Mouse (Mus musculus) stomach, embryonic 15.5 days (tissue): Measurements from ENCODE around the gene Depdc5. TPM values are rescaled to one million over a fixed set of nuclear protein-coding genes. Genes with fewer than 3 reads are reported as not detected.
"Not testable (repeated sequence)": the region's sequence is repeated elsewhere in the genome, so short reads cannot be mapped to it uniquely, and the experiment has no call there.

ENCODE experiments used
- ATAC-seq: fragments of 200-750 bp; cut with Nextera tagmentation; 2 replicates; pipeline ENCODE4 v1.8.0; 2017; ENCODE audit warnings: low read depth, moderate number of reproducible peaks, moderate TSS enrichment; ENCODE audit not compliant: insufficient read depth, low FRiP score
- H3K27ac ChIP-seq: fragments of 300-500 bp; sonication (generic); 2 replicates; pipeline ENCODE4 v1.5.1; 2015; ENCODE audit warnings: mild to moderate bottlenecking, inconsistent platforms
- H3K27me3 ChIP-seq: fragments of 300-500 bp; sonication (generic); replicated peaks from 2 replicates; pipeline ENCODE4 v1.6.1; 2015; ENCODE audit warnings: inconsistent platforms
- H3K36me3 ChIP-seq: fragments of 300-500 bp; sonication (generic); 2 replicates; pipeline ENCODE4 v1.6.1; 2015; ENCODE audit warnings: inconsistent platforms
- H3K4me1 ChIP-seq: fragments of 300-500 bp; sonication (generic); 2 replicates; pipeline ENCODE4 v1.6.1; 2015; ENCODE audit warnings: inconsistent platforms
- H3K4me2 ChIP-seq: fragments of 300-500 bp; sonication (generic); 2 replicates; pipeline ENCODE4 v1.6.1; 2015; ENCODE audit warnings: mild to moderate bottlenecking, inconsistent platforms
- H3K4me3 ChIP-seq: fragments of 300-500 bp; sonication (generic); replicated peaks from 2 replicates; pipeline ENCODE4 v1.5.1; 2015; ENCODE audit warnings: inconsistent platforms
- H3K9ac ChIP-seq: fragments of 300-500 bp; sonication (generic); 2 replicates; pipeline ENCODE4 v1.6.1; 2015; ENCODE audit warnings: inconsistent platforms
- H3K9me3 ChIP-seq: fragments of 300-500 bp; sonication (generic); 2 replicates; pipeline ENCODE4 v1.6.1; 2016; ENCODE audit warnings: inconsistent platforms
- WGBS: fragments of 180-500 bp; shearing (Covaris S2); methylation state at CpG from one replicate; pipeline ENCODE4 v1.1.7; 2015; 5-methylcytosine and 5-hydroxymethylcytosine counted together
- polyA plus RNA-seq: library from polyadenylated mRNA; unstranded; fragments of >200 nt; fragmentation: Nextera tagmentation; extraction: Ambion mirVana; gene quantifications from 2 replicates; pipeline ENCODE4 v1.2.1, GENCODE M21; 2015

Depdc5 gene
- polyA plus RNA-seq, 1 experiment from 2014 or later: 15.9 TPM

DNA sequence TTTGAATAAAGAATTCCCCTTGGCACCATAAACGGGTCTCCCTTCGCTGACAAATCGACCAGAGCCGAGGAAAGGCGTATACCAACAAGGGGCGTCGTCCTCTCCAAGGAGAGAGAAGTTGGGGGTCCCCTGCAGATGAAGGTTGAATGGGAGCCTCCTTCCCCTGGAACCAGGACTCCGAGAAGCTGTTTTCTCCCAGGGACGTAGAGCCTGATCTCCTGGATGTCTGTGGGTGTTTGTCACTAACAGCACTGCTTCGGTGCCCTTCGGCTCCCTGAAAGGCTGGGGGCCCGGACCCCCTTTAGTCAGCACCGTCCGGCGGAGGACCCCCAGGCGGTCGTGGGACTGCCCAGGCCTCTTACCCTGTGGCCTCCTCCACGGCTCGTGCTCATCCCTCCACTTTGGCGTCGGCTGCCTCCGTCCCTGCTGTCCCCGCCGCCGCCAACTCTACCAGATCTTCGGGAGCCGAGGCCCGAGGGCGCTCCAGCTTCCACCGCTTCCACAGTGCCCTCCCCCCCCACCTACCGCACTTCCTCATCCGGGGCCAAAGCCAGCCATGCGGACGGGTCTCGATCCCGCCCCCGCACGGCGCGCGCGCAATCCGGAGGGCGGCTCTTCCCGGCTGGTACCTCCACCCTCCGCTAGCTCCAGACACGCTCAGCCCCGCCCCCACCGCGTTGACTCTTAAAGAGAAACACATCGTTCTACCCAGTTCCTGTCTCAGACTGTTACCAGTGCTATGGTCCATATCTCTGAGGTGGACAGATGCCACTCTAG lies 9.6 kb upstream of the Depdc5 start, which contains the start of gene Prr14l:
Gene Prr14l, minus strand, starts transcription at position 526 of the 777 bp plus-strand sequence.
- Histone ChIP-seq H3K4me3 (peak within 1 kb of the TSS; percentile 91), H3K36me3 (peaks cover 3% of the 10 kb centered on the region; the same call in 1 of the 2 replicates), H3K4me2 (peak within 1 kb of the TSS; percentile 70), H3K27ac (peak within 1 kb of the TSS; percentile 76; the same call in 1 of the 2 replicates), H3K9me3 (no peaks in the 10 kb centered on the region), H3K9ac (peak within 1 kb of the TSS; percentile 82), H3K27me3 (no peaks in the 10 kb centered on the region), H3K4me1 (0 out of 2 replicates have a peak, but pooled peaks cover 7% of the 10 kb centered on the region)
- under 1% methylated on average over 51 of the region's 51 CpGs for WGBS
- ATAC-seq: peak; percentile 98

DNA sequence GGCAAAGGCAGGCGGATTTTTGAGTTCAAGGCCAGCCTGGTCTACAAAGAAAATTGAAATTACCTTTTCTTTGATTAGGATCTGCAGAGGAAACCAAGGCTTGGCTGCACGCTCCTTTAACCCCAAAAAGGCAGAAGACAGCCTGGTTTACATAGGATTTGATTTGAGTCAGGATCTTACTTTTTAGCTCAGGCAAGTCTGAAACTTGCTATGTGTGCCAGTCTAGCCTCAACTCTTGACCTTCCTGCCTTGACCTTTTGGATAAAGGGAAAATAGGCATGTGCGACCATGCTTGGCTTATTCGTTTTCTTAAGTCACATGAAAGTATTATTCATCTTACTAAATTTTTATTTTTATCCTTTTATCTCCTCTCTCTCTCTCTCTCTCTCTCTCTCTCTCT lies 8.7 kb upstream of the Depdc5 start:
- no peaks in the 10 kb centered on the region for H3K27me3 ChIP-seq
- WGBS: 79% methylated on average over 4 of the region's 4 CpGs
- no peak overlapping the region for H3K9ac ChIP-seq
- peak overlapping the region; percentile 46; the same call in 1 of the 2 replicates for H3K27ac ChIP-seq
- no peak for ATAC-seq
- no peaks in the 10 kb centered on the region for H3K9me3 ChIP-seq
- H3K36me3 ChIP-seq: peaks cover 3% of the 10 kb centered on the region; the same call in 1 of the 2 replicates
- 0 out of 2 replicates have a peak, but pooled peaks cover 7% of the 10 kb centered on the region for H3K4me1 ChIP-seq
- no peak overlapping the region for H3K4me2 ChIP-seq
- H3K4me3 ChIP-seq: no peak overlapping the region

DNA sequence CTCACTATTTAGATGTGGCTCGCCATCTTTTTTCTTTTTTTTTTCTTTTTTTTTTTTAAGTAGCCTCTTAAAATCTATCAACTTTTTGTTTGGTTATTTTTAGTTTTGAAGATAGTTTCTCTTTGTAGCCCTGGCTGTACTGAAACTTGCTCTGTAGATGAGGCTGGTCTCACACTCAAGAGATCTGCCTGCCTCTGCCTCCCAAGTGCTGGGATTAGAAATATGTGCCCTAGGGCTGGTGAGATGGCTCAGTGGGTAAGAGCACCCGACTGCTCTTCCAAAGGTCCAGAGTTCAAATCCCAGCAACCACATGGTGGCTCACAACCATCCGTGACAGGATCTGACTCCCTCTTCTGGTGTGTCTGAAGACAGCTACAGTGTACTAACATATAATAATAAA lies 8.2 kb upstream of the Depdc5 start:
- not testable (repeated sequence) for H3K4me3 ChIP-seq, H3K4me1 ChIP-seq, ATAC-seq, H3K27me3 ChIP-seq, H3K9ac ChIP-seq, H3K27ac ChIP-seq, H3K4me2 ChIP-seq, H3K9me3 ChIP-seq, H3K36me3 ChIP-seq
- WGBS: 86% methylated on average over 3 of the region's 3 CpGs

DNA sequence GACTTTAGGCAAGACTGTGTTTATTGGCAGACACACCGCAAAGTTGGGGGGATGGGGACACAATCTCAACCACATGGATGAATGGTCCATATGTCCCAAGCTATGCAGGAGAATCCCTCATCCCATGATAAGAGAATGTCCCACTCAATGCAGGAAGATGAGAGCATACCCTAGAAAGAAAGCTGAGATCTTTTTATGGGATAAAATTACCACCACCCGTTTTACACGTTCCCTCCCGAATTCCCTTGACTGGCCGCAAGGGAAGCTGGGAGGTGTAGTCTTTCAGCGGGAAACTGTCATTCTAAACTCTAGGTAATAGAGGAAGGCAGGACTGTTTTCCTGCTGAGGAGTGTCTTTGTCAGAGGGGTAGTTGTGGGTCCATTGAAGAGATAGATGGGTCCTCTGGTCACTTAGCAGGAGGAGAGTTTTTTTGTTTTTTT lies 5.7 kb upstream of the Depdc5 start:
- Histone ChIP-seq H3K27me3 (no peaks in the 10 kb centered on the region), H3K36me3 (no peaks in the 10 kb centered on the region), H3K9ac (no peak overlapping the region; the same call in 1 of the 2 replicates), H3K4me2 (peak overlapping the region; percentile 64), H3K9me3 (no peaks in the 10 kb centered on the region), H3K4me3 (peak overlapping the region; percentile 51), H3K4me1 (no peaks in the 10 kb centered on the region), H3K27ac (peak overlapping the region; percentile 48; the same call in 1 of the 2 replicates)
- 2% methylated on average over 6 of the region's 6 CpGs for WGBS
- ATAC-seq: no peak

DNA sequence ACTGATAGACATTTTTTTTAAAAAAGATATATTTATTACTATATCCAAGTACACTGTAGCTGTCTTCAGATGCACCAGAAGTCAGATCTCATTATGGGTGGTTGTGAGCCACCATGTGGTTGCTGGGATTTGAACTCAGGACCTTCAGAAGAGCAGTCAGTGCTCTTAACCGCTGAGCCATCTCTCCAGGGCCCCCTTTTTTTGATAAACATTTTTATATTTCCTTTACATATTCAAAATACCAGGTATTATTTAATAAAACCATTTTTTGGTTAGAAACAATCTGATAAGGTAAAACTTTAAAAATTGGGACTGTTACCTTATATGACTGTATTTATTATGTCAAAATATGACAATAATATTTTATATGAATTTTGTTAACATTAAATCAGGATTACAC lies 2.4 kb upstream of the Depdc5 start:
- 83% methylated on average over 1 of the region's 1 CpGs for WGBS
- H3K27ac ChIP-seq: no peak overlapping the region
- H3K27me3 ChIP-seq: no peaks in the 10 kb centered on the region
- no peak overlapping the region for H3K9ac ChIP-seq
- no peak overlapping the region for H3K4me2 ChIP-seq
- no peaks in the 10 kb centered on the region; the same call in 1 of the 2 replicates for H3K4me1 ChIP-seq
- no peak for ATAC-seq
- no peak overlapping the region for H3K4me3 ChIP-seq
- H3K36me3 ChIP-seq: no peaks in the 10 kb centered on the region
- H3K9me3 ChIP-seq: no peaks in the 10 kb centered on the region

DNA sequence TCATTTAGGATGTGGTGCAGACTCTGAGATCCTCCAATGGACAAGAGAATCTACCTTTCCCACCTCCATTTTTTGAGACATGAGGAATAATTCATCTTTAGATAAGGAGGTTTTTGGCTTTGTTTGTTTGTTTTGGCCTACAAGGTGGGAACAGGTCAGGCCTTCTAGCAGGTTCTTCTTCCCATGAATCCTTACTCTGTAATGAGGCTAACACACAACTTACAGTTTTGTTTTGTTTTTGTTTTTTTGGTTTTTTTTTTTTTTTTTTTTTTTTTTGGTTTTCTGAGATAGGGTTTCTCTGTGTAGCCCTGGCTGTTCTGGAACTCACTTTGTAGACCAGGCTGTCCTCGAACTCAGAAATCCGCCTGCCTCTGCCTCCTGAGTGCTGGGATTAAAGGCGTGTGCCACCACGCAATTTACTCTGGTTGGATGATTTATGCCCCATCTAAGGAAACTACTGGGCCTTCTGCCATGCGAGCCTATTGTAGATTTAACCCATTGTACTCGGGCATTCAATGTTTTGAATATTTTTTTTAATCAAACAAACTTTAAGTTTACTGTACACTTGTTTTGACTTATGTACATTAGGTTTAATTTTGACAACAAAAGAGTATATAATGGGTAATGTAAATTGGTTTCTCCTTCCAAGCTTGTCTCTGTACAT lies 900 bp upstream of the Depdc5 start:
- 52% methylated on average over 6 of the region's 6 CpGs for WGBS
- no peaks in the 10 kb centered on the region for H3K27me3 ChIP-seq
- H3K4me1 ChIP-seq: no peaks in the 10 kb centered on the region; the same call in 1 of the 2 replicates
- no peak overlapping the region; the same call in 1 of the 2 replicates for H3K27ac ChIP-seq
- no peaks in the 10 kb centered on the region for H3K36me3 ChIP-seq
- H3K9me3 ChIP-seq: no peaks in the 10 kb centered on the region
- no peak overlapping the region for H3K4me2 ChIP-seq
- no peak for ATAC-seq
- no peak overlapping the region for H3K9ac ChIP-seq
- no peak overlapping the region for H3K4me3 ChIP-seq

DNA sequence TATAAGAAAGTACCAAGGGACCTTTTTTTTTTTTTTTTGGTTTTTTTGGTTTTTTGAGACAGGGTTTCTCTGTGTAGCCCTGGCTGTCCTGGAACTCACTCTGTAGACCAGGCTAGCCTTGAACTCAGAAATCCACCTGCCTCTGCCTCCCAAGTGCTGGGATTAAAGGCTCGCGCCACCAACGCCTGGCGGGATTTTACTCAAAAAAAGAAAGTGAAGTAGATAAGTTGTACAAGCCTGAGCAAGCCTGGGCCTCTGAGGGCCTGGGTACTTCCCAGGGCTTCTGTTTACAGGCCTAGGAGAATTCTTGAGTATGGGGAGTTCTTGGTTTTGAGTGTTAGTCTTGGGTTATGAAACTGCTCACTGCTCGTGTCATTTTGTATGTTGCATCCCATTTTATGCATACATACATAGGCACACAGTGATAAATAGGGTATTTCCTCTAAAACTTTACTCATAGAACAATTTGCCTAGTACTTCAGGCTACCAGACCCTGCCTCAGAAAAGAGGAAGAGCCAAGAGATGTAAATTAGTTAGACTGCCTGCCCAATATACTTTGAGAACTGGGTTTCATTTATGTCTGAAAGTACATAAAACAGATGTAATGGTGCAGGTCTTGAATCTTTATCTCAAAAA lies 6.0 kb downstream of the Depdc5 start:
- no peak overlapping the region for H3K4me2 ChIP-seq
- H3K4me3 ChIP-seq: no peak overlapping the region
- 95% methylated on average over 5 of the region's 5 CpGs for WGBS
- no peaks in the 10 kb centered on the region for H3K9me3 ChIP-seq
- H3K9ac ChIP-seq: no peak overlapping the region
- H3K4me1 ChIP-seq: no peaks in the 10 kb centered on the region; the same call in 1 of the 2 replicates
- H3K27me3 ChIP-seq: no peaks in the 10 kb centered on the region
- ATAC-seq: no peak
- peaks cover 13% of the 10 kb centered on the region for H3K36me3 ChIP-seq
- H3K27ac ChIP-seq: no peak overlapping the region

DNA sequence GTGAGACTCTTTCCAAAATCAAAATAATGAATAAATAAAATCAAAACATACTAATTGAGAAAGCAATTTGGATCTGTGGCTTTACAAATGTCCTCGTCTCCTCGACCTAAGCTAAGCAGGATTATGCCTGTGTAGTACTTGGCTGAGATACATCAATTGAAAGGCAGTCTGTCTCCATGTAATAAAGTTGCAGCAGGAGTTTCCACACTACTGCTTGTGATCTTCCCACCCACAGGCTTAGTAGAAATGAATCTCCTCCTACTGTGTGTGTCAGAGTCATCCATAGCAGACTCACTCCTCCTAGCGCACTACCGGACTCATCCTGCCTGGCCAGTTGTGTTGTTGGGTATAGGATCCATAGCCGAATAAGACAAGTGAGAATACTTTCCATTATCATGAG lies 8.8 kb downstream of the Depdc5 start:
- H3K9ac ChIP-seq: no peak overlapping the region
- H3K36me3 ChIP-seq: peaks cover 21% of the 10 kb centered on the region
- no peak overlapping the region for H3K4me2 ChIP-seq
- no peaks in the 10 kb centered on the region for H3K27me3 ChIP-seq
- no peak overlapping the region for H3K4me3 ChIP-seq
- WGBS: 93% methylated on average over 5 of the region's 5 CpGs
- no peak overlapping the region for H3K27ac ChIP-seq
- no peaks in the 10 kb centered on the region for H3K9me3 ChIP-seq
- H3K4me1 ChIP-seq: no peaks in the 10 kb centered on the region
- no peak for ATAC-seq

DNA sequence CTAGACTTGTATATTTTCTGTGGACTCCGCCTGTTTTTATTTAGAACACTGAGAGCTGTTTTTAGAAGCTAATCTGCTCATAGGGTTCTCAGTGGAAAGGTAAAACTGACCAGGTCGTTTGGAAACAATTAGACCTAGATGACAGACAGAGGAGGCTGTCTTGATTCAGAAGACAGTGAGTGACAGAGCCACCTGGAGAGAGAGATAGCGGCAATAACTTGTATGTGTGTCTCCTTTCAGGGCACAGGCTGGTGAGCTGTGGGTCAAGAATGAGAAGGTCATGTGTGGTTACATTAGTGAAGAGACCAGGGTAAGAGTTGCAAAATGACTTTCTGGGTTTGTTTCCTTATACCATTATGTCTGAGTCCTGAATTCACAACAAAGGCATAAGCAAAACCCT lies 23.2 kb downstream of the Depdc5 start:
- Histone ChIP-seq H3K36me3 (peaks cover 25% of the 10 kb centered on the region), H3K9me3 (no peaks in the 10 kb centered on the region), H3K4me3 (no peak overlapping the region), H3K9ac (no peak overlapping the region), H3K27me3 (no peaks in the 10 kb centered on the region), H3K4me1 (no peaks in the 10 kb centered on the region), H3K27ac (no peak overlapping the region), H3K4me2 (no peak overlapping the region)
- 75% methylated on average over 3 of the region's 3 CpGs for WGBS
- no peak for ATAC-seq

DNA sequence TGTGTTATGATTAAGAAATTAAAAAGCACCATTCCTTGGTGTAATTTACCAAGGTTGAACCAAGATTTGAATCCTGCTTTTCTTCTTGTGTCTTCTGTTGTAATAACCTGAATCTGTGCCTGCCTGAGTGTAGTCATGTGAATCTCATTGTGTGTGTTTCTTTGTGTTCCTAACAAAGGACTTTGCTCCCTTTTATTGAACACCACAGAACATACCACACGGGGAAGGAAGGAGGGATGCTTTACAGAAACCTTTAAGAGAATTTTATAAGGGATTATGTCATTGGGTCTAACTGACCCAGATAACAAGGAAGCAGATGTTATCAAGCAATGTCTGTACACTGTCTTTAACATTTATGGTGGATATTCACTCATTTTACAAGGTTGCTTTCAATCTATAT lies 44.0 kb downstream of the Depdc5 start:
- no peak overlapping the region for H3K4me2 ChIP-seq
- WGBS: 59% methylated on average over 1 of the region's 1 CpGs
- no peak for ATAC-seq
- no peak overlapping the region for H3K4me3 ChIP-seq
- H3K36me3 ChIP-seq: peaks cover 6% of the 10 kb centered on the region
- H3K4me1 ChIP-seq: no peaks in the 10 kb centered on the region
- no peak overlapping the region for H3K9ac ChIP-seq
- no peak overlapping the region for H3K27ac ChIP-seq
- no peaks in the 10 kb centered on the region for H3K9me3 ChIP-seq
- H3K27me3 ChIP-seq: no peaks in the 10 kb centered on the region

DNA sequence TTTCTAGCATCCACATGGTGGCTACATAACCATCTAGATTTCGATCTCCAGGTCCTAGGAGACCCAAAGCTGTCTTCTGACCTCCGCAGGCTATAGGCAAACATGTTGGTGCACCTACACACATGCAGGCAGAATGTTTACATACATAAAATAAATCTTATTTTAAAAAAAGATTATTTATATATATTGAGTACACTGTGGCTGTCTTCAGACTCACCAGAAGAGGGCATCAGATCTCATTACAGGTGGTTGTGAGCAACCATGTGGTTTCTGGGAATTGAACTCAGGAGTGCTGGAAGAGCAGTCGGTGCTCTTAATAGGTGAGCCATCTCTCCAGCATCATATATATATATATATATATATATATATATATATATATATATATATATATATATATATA lies 50.6 kb downstream of the Depdc5 start:
- Histone ChIP-seq H3K9ac (no peak overlapping the region), H3K4me1 (no peaks in the 10 kb centered on the region), H3K27me3 (no peaks in the 10 kb centered on the region), H3K9me3 (no peaks in the 10 kb centered on the region), H3K27ac (no peak overlapping the region), H3K4me2 (no peak overlapping the region), H3K4me3 (no peak overlapping the region), H3K36me3 (peaks cover 13% of the 10 kb centered on the region; the same call in 1 of the 2 replicates)
- 79% methylated on average over 3 of the region's 3 CpGs for WGBS
- ATAC-seq: no peak

DNA sequence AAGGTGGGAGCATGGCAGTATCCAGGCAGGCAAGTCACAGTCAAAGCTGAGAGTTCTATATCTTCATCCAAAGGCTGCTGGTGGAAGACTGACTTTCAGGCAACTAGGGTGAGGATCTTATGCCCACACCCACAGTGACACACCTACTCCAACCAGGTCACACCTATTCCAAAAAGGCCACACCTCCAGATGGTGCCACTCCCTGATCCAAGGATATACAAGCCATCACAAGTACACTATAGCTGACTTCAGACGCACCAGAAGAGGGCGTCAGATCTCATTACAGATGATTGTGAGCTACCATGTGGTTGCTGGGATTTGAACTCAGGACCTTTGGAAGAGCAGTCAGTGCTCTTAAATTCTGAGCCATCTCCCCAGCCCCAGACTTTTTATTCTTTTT lies 55.8 kb downstream of the Depdc5 start:
- not testable (repeated sequence) for H3K9me3 ChIP-seq, ATAC-seq, H3K4me1 ChIP-seq, H3K9ac ChIP-seq, H3K27ac ChIP-seq, H3K27me3 ChIP-seq, H3K4me2 ChIP-seq, H3K4me3 ChIP-seq
- H3K36me3 ChIP-seq: peaks cover 12% of the 10 kb centered on the region
- 88% methylated on average over 2 of the region's 2 CpGs for WGBS
